Mouse (Mus musculus): ENCODE data around the gene Tbc1d2b.

Gene Tbc1d2b

DNA sequence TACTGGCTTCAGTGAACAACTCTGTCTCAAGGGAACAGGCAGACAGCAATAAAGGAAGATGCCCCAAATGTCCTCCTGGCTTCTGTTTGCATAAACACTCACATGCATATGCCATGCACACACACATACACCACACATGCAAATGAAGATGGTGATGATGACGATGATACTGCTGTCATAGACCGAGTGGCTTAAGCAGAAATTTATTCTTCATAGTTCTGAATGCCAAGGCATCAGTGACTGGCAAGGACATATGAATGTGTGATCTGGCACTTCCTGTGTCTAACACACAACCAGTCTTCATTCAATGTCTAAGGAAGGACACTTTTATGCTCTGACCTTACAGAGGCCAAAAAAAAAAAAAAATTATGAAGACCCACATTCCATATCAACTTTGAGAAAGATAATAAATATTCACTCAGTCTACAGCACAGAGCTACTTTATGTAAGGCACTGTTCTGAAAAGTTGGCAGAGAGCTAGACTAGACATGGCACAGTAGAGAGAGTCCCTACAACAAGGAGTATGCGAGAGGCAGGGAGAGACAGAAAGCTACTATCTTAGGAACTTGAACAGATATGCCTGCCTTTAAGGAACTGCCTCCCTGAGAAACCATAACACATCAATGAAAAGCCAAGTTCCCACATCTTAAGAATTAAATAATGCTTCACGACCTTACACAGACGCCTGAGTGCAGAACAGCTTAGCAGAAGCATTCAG is 5.1 kb downstream of the Tbc1d2b start:
- DNase-seq (ENCODE audit: low read depth, low spot score): no peak

DNA sequence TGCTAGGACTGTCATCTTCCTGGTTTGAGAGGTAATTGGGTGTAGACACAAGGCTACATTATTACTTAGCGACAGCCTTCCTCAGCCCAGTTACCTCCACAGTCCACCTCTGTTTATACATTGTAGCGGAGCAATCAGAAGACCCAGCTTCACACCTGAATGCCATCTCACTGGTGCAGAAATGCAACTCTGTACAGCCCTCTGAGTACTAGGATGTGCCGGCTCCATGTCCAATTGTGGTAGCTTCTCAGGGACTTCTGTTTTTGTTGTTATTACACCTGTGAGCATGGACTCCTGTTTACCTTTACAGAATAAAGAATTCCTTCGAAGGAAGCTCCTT is 7.3 kb downstream of the Tbc1d2b start:
- DNase-seq (ENCODE audit: low read depth, low spot score): no peak

DNA sequence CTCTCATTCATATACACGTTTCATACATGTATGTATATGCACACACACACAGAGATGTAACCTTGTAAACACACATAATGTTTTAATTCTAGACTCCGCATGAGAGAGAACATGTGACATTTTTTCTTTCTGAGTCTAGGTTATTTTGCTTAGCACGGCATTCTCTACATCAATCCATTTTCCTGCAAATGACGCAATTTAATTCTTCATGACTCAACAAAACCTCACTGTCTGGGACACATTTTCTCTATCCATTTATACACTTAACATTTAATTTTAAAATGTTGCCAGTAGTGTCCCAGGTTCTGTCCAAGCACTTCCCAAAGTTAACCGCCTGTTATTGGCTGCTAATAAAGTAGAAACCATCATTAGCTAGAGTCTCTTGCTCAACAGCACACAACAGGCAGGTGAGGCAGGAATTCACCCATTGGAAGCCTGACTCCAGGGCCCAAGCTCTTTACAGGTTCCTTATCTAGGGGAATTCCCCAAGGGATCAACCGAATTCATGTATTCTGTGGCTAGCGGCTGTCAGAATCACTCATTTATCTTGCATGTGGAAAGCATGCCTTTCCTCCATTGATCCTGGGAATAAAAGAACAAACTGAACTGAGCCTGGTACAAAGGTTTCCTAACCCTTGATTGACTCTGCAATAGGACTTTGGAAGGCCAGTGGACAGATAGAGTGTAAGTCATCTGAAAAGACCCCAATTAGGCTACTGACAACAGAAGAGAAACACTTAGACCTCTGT is 7.8 kb downstream of the Tbc1d2b start:
- DNase-seq (ENCODE audit: low read depth, low spot score): no peak

DNA sequence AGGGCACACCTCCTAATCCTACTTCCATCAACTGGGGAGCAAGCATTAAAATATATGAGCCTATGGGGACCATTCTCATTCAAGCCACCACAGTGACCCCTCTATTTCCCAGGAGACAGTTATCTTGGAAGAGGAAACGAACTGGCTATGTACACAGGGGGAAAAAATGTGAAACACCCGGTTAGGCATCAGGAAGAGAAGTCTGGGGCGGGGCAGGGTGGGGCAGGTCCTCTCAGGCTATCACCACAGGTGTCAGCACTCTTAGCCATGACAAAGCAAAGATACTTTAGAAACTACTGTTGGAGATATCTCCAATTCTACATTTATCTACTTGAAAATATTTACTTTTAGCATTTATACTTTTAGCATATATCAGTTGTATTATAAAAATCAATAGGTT is 8.5 kb downstream of the Tbc1d2b start:
- no peak for DNase-seq (ENCODE audit: low read depth, low spot score)

DNA sequence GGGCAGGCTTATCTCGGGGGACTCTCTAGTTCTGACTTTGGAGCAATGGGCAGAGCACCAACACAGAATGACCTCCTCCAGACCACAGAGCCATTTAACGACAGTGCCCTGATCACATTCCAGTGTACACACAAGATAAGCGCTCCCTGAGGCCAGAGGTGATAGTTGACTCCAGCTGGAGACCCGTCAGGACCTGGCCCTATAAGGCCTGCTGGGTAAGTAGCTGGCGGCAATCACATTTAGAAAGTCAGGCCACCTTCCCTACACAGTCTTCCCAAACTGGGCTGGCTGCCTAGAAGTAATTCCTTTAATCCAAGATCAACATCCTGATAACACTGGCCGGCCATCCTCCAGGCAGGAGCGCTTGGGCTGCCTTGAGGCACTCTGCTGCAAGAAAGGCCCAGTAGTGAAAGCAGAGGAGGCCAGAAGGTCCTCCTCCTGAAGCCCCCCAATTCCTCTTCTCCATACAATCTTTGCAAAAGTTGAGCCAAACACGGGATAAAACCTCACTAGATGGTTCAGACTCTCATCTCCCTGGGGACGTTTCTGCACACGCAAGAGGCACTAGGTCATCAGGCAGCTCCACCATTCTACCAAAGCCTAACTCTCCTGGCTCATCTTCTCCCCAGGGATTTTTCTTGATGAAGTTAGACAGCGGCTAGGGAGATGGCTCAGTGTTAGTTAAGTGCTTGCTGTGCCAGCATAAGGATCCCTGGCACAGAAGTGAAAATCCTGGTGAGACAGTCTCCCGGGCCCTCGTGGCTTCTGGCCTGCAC is 9.8 kb downstream of the Tbc1d2b start:
- DNase-seq (ENCODE audit: low read depth, low spot score): no peak

DNA sequence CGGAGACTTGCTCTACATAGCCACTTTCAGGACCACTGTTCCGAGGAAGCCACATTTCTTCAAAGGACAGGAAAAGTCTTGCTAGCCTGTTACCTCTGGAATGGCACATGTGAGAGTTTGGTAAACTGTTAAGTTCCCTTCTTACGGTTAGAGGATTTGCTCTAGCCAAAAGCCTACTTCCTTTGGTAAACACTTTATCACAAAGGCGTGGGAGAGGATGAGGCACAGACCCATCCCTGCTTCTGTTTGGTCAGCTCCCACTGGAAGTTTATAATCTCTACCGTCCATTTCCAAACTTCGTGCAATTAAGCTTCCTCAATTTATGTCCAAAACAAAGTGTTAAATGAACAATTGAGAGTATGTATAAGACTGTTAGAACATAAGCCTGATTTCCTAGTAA is 10.5 kb downstream of the Tbc1d2b start:
- DNase-seq (ENCODE audit: low read depth, low spot score): no peak

DNA sequence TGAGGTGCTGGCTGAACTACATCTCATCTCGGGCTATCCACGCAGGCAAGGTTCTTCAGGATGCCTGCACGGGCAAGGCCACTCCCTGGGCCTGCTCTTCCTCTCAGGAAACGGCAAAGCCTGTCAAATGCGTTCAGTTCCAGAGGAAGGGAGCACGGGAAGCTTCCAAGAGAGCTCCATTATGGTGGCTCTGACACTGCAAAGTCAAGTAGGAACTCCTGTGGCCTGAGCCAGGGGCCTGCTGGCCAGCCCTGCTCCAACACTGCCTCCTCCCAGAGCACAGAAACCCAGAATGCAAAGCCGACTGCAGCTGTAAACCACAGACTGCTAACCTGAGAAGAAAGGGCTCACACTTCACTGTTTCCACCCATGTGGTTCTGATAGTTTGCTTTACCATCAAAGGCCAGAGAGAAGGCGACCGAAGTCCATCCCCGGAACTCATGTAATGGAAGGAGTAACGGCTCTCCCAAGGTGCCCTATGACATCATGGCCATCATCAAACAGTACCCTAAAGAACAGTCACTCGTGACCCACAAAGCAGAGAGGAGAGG is 11.1 kb downstream of the Tbc1d2b start:
- DNase-seq (ENCODE audit: low read depth, low spot score): no peak

DNA sequence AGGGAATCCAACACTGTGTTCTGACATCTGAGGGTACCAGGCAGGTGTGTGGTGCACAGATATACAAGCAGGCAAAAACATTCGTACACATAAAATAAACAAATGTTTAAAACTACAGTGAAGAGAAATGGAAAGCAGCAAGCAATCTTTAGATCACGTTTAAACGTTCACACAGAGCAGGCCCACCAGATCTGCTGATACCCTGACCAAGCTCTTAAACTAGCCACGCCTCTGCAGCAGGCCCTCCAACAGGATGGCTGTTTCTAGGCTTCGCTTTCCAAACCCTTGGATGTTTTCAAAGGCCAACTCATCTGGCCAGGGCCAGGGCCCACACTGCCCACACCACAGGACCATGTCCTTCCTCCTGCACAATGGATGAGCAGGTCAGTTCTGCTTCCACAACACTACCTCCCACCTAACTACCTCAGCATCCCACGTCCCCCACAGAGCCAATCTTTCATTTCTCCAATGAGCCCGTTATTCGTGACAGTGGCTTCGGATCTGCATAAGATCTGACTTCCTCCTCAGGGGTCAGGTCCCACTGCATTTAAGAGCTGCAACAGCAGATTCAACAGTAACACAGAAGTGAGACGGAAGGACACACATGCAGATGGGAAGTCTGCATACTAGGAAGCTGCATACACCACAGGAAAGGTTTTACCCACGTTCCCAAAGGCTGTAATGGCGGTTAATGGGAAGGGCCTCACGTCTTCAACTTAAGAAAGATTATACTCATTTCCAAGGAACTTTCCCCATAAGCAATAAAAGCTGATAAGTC is 12.7 kb downstream of the Tbc1d2b start:
- no peak for DNase-seq (ENCODE audit: low read depth, low spot score)

DNA sequence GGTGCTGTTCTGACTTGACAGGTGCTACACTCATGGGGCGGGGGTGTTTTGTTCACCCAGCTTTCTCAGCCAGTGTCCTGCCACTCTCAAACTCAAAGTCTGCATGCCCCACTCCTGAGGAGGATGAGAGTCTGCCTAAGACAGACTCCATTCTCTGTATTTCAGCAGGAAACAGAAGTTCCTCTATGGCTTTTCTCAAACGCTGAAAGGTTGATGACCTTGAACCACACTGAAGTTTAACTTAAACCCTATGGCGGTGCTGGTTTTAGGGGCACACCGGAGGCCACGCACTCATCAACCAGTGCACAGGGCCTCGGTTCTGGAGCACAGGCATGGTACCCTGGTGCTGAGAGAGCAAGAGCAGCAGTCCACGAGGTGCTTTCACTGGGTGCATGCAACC is 13.4 kb downstream of the Tbc1d2b start:
- no peak for DNase-seq (ENCODE audit: low read depth, low spot score)

DNA sequence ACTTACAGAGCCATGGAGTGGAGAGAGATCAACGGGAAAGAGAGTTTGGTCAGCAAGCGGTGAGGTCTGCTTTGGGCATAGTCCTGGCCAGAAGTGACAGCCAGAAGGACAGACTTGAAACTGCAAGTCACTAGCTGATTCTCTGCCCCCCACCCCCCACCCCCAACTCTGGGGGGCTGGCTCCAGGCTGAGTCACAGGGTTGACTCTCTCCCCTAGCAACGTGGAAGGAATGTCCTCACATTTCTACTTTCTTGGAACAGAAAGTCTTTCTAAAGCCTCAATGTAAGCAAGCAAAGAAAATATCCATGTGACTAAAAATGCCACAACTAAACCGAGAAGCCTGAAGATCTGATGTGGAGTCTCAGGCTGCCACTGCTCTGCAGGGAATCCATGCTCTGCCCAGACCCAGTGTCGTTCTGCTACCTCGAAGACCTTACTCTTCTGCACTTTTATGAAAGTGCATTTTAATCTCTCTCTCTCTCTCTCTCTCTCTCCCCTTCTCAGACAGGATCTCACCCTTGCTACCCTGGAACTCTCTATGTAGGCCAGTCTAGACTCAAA is 14.7 kb downstream of the Tbc1d2b start:
- no peak for DNase-seq (ENCODE audit: low read depth, low spot score)

DNA sequence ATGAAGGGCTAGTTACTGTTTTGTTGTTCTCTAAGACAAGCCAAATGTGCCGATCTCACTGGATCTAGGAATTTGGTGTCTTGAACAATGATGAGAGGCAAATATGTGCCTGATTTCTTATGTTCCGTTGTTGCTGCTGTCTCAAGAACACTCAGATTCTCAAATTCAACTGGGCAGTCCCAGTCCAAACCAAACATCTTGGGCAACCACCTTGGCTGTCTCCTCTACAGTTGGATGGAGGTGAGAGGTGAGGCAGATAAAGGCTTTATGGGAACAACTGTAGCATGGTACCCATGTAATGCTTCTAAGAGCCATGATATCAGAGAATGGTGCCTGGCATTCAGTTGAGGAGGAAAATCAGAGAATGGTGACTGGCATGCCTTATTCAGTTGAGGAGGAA is 17.4 kb downstream of the Tbc1d2b start:
- DNase-seq (ENCODE audit: low read depth, low spot score): no peak

DNA sequence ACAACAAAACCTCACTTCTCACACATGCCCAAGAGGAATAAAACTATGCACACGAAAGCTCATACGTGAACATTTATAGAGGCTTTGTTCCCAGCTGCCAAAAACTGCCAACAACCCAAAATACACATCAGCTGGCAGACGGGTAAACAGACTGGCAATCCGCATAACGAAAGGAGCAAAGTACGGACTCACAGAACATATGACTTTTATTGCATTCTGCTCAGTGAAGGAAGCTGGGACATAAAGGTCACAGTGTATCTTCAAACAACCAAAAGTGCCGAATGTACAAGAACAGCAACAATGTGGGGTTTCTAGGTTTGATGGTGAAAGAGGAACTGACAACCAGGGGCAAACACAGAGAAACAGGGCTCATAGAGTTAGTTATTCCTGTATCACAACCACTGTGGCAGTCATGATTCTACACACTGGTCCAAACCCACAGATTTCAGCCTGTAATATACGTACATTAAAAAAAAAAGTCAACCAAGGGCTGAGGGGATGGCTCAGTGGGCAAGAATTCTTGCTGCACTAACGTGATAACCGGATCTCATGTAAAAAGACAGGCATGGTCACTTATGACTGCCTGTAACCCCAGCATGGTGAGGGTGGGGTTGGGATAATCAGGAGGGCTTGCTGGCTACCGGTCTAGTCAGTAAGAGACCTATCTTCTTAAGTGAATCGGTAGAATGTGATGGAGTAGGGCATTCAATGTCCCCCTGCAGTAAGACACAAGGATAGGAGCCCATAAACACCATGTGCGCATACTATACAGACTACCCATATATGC is 19.4 kb downstream of the Tbc1d2b start:
- DNase-seq (ENCODE audit: low read depth, low spot score): no peak

DNA sequence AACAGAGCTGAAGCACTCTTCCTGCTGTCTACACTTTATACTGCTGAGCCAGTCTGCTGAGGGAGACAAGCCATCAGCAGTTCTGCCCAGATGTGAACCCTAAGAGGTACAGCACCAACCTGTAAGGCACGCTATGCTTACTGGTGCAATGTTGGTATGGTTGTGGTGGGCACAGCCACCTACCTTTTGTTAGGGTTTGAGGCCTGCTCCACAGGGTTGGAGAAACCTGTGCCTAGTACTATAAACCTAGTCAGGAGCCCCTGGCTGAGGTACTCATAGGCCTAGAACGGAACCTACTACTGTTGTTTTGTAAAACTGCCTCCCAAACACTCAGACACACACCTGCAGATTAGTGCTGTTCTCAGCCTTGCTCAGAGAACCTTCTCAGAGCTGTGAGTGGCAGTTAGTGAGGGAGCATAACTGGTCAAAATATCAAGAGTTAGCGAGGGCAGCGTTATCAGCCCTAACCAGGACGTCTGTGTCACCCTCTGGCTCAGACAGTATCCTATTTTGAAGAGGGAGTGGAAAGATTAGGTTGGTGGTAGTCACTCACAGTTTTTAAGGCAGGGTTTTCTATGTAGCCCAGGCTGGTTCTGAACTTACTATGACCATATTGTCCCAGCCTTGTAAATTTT is 20.3 kb downstream of the Tbc1d2b start:
- no peak for DNase-seq (ENCODE audit: low read depth, low spot score)

DNA sequence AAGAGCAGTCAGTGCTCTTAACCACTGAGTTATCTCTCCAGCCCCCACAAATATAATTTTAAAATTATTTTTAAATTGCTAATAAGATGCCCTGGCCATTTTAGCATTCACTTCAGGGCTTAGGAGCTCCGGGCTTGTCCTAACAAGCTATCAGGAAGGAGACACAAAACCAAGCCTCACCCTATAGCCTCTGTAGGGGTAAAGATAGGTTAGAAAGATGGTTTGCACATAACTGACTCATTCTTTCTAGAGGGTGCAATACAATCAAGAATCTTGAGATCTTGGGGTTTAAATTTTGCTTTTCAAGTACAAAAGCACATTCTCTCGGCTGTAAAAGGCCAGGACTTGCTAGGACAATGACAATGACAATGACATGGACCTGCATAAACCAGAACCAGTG is 21.6 kb downstream of the Tbc1d2b start:
- no peak for DNase-seq (ENCODE audit: low read depth, low spot score)

DNA sequence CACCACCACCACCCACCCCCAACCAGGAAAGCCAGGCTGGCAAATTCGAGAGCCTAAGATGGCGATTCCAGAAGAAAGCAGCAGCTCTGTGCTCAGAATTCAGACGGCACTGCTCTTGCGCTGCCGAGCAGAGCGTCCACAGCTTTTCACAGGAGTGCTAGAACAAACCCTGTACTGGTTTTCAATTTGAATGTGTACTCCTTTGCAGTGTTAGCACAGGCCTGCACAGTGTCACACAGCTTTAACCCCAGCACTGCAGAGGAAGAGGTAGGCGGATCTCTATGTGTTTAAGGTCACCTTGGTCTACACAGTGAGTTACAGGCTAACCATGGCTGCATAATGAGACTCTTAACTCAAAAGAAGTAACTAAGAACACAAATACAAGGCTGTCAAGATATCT is 22.3 kb downstream of the Tbc1d2b start:
- DNase-seq (ENCODE audit: low read depth, low spot score): no peak

DNA sequence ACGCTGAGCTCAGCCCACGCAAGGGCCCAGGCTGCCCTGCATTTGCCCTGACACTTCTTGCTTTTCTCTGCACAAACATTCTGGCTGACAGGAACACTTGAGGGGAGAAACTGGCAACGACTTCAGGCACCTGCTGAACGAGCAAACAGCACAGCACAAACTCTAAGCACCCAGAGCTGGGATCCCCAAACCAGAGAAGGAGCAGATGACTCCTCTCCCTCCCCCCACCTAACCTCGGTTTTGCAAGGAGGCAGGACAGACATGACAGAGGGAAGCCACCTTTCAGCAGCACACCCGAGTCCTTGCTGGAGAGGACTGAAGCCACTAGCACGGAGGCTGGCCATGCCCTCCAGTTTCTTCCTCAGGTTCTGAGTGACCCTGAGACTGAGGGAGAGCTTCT is 23.3 kb downstream of the Tbc1d2b start:
- no peak for DNase-seq (ENCODE audit: low read depth, low spot score)

DNA sequence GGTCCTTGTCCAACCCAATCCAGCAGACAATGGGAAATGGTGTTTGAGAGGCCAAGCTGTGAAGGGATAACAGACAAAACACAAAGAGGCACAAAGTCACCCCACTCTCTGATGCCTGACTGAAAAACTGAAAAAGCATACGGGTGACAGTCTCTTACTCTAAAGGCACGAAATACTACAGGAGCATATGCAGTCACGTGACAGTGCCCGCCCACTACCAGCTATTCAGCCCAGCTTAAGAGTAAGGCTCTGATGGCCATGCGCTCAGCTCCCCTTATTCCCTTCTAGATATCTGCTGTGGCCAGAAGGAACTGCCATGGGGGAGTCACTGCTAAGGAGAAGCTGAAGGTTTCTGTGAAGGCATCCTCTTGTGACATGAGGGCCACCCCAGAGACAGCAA is 24.8 kb downstream of the Tbc1d2b start:
- no peak for DNase-seq (ENCODE audit: low read depth, low spot score)

DNA sequence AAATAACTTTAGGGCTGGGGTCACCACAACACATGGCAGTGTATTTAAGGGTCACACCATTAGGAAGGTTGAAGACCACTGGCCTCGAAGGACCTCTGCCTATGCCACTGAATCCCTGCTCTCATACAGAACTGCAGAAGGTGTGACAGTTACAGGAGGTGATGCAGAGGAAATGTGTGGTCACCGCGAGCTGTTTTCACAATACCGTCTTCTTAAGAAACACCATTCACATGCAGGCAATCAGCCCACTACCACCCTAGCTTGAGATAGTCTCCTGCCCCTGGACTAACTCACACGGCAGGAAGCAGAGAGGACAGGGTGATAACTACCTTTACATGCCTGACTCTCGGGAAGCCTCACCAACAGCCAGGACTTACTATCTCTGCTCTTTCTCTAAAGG is 25.4 kb downstream of the Tbc1d2b start:
- DNase-seq (ENCODE audit: low read depth, low spot score): no peak

DNA sequence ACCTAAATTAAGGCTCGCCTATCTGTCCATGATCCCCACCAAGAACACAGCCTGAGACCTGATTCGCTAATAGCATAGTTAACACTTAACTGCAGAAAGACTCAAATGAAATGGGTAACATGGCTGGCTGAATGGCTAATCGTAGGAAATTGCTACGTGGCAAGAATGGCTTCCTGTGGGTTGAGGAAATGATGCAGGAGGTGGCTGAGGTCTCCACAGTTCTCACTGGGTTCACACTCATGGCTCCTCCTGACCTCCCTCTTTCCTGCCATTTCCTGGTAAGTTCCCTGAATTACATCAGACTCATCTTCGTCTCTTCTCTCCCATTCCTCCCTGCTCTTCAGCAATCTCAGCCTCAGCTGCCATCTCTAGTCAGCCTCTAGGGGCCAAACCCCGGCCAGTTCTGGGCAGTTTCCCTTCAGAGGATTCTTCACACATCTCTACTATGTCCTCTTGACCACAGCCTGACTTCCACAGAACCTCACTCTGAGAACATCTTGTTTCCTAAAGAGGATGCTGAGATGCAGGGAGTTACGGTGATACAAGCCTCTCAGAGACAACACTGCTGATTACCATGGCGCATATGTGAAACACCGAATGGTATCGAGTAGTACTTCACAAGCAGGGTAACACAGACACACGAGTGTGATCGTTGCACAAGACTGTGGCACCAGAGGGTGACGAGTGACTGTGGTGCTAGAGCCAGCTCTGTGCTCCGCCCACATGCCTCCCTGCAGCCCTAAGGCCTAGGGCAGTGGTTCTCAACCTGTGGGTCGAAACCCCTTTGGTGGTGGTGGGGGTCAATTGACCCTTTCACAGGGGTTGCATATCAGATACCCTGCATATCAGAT is 26.1 kb downstream of the Tbc1d2b start:
- DNase-seq (ENCODE audit: low read depth, low spot score): no peak
